Mouse (Mus musculus): ENCODE measurements around the gene Xylb.

DNA sequence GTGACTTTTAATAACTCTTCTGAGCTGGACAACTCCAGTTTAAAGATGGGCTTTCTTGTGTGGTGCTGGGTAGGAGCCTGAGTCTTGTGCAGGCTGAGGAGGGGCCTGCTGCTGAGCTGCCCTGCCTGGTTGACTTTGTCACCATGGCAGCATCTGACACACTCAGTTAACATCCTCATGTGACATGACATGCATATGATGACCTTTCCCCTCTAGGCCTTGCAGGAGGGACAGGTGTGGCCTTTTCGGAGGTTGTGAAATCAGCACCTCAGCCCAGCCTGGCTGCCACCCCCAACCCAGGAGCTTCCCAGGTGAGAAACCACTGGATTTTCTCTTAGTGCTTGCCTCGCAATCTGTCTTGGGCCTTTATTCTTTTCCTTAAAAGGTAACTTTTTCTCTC lies 33.0 kb downstream of the Xylb start:
- TF ChIP-seq CTCF (IDR thresholded peaks at IDR 0.05; ENCODE audit: extremely low read depth, insufficient read depth, low read length) (no peak), POLR2A (IDR thresholded peaks at IDR 0.05; ENCODE audit: extremely low read depth, insufficient read depth, low read length) (no peak)
